Mouse (Mus musculus): ENCODE measurements at regions not wholly inside any gene's neighbourhood (a gene's known extent, or its start where the extent isn't known, plus 50 kb on each side); places are given as distances from the start of the nearest gene placed in this dataset.

- no peak for DNase-seq (ENCODE audit: low spot score in 2 of 2)
These were observed 65.4 kb upstream of the Thy1 start for GRCm38 (mm10) chr9:43977773-43978172.

DNA sequence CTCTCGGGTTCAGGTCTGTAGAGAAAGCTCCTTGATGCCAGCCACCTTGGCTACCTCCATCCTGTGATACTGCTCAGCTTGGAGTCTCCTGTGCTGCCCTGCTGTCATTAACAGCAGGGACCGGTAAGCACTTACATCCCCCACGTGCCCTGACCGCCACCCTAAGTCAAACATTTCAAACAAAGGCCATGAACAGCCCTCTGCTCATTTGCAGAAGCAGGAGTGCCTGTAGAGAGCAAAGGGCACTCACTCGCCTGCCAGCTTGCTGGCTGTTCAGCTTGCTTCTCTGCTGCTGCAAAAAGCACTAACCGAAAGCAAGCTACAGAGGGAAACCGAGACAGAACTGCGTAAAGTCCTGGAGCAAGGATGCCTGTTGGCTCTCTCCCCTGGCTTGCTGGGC is 61.8 kb upstream of the Thy1 start:
- no peak for DNase-seq (ENCODE audit: low spot score in 2 of 2)

GRCm38 (mm10) chr9:43982359-43982889 is 60.8 kb upstream of the Thy1 start:
- no peak for DNase-seq (ENCODE audit: low spot score in 2 of 2)

DNA sequence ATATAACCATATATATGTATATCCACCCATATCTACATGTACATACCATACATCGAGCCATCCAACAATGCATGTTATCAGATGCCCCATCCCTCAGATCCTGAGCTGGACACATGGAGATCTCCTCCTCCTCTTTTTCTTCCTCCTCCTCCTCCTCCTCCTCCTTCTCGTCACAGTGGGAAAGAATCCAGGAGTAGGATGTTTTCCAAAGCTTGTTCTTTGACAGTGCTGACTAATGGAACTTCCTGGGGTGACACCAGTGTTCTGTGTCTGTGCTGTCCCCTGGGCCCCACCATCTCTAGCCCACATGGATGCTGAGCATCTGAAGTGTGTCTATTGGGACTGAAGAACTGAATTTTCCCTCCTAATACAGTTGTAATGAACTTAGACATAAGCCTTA is 60.0 kb upstream of the Thy1 start:
- no peak for DNase-seq (ENCODE audit: low spot score in 2 of 2)

GRCm38 (mm10) chr9:43984181-43985062 is 58.8 kb upstream of the Thy1 start:
- DNase-seq (ENCODE audit: low spot score in 2 of 2), result peak; percentile 92

DNA sequence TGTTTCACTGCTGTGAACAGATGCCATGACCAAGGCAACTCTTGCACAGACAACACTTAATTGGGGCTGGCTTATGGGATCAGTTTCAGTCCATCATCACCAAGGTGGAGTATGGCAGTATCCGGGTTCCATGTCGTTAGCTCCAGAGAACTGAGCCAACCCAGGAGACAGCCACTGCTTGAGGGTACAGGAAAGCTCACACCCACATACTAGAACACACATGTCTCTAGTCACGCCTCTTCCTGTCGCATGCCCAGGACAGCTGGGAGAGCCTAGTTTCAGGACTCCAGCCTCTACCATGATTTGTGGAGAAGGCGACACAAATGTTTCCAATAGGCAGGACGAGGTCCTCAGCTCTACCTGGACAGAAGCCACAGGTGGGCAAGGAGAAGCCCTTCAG is 55.2 kb upstream of the Thy1 start:
- DNase-seq (ENCODE audit: low spot score in 2 of 2), result no peak

GRCm38 (mm10) chr9:43988981-43989860 is 54.0 kb upstream of the Thy1 start:
- DNase-seq (ENCODE audit: low spot score in 2 of 2), result peak in 1 of 2 experiments; percentile 64

DNA sequence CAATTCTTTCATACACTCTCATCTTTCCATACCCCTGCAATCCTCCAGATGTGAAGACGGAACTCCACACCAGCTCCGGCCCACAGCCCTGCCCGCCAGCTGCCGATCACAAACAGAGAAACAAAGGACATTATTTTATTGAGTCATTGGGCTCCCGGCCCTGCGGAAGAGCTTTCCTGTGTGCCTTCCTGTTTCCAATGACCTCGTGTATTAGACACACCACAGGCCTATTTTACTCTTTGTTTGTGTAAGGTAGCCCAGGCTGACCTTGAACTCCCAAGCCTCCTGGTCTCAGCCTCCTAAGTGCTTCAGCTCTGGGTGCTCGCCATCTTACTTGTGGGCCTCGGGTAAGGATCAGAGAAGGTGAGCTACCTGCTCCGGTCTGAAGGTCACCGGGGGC is 53.1 kb upstream of the Thy1 start:
- no peak for DNase-seq (ENCODE audit: low spot score in 2 of 2)

- DNase-seq (ENCODE audit: low spot score in 2 of 2), result no peak
These were observed 49.8 kb upstream of the Thy1 start for GRCm38 (mm10) chr9:43993221-43993976.
